Mouse (Mus musculus): ENCODE data around the gene Rhd.

The Rhd gene

GRCm38 (mm10) chr4:134914122-134914863, 50.0 kb downstream of the Rhd start:
- DNase-seq: no peak

- DNase-seq: peak; percentile 97 to 98
Measured at GRCm38 (mm10) chr4:134914864-134915209, 50.5 kb downstream of the Rhd start, which contains the start of gene Tmem50a. Gene Tmem50a (minus strand): TSS chr4:134915024.

- DNase-seq: peak; percentile 15 to 21
Measured at GRCm38 (mm10) chr4:134915223-134916050, 51.1 kb downstream of the Rhd start.

- DNase-seq: no peak
Measured at GRCm38 (mm10) chr4:134917194-134917593, 52.9 kb downstream of the Rhd start.

- DNase-seq: peak; percentile 58 to 66
Measured at GRCm38 (mm10) chr4:134918381-134918780, 54.0 kb downstream of the Rhd start.

GRCm38 (mm10) chr4:134919733-134920540, 55.6 kb downstream of the Rhd start:
- DNase-seq: no peak

- DNase-seq: no peak
Measured at GRCm38 (mm10) chr4:134920631-134921030, 56.3 kb downstream of the Rhd start.

- DNase-seq: no peak
Measured at GRCm38 (mm10) chr4:134921703-134922102, 57.4 kb downstream of the Rhd start.

- no peak for DNase-seq
Measured at GRCm38 (mm10) chr4:134922111-134922924, 58.0 kb downstream of the Rhd start.

- DNase-seq: peak; percentile 79 to 88
Measured at GRCm38 (mm10) chr4:134922925-134923244, 58.5 kb downstream of the Rhd start.

- DNase-seq: peak; percentile 99 to 100
Measured at GRCm38 (mm10) chr4:134923258-134924018, 59.1 kb downstream of the Rhd start, which contains the start of gene Rsrp1. Gene Rsrp1 (plus strand): TSS chr4:134923592.

- peak; percentile 52 to 72 for DNase-seq
Measured at GRCm38 (mm10) chr4:134924019-134924741, 59.8 kb downstream of the Rhd start.

- no peak for DNase-seq
Measured at GRCm38 (mm10) chr4:134925206-134925605, 60.9 kb downstream of the Rhd start.

GRCm38 (mm10) chr4:134927815-134928463, 63.6 kb downstream of the Rhd start:
- DNase-seq: no peak

- no peak for DNase-seq
Measured at GRCm38 (mm10) chr4:134928464-134928836, 64.1 kb downstream of the Rhd start.

GRCm38 (mm10) chr4:134929536-134929935, 65.2 kb downstream of the Rhd start:
- DNase-seq: no peak

- DNase-seq: no peak
Measured at GRCm38 (mm10) chr4:134930190-134930589, 65.9 kb downstream of the Rhd start.

GRCm38 (mm10) chr4:134930684-134931481, 66.5 kb downstream of the Rhd start, which contains the start of gene Syf2:
Gene Syf2 (plus strand): TSS chr4:134930898.
- peak; percentile 96 to 97 for DNase-seq

All from kidney, postnatal 4 days (tissue).